Mouse (Mus musculus) MN1 (cell line): ENCODE measurements around the gene Pnpla2.

Source experiments
- DNase-seq: peaks from one replicate; pipeline ENCODE4 v3.0.0-alpha.2; 2016; ENCODE audit warnings: low spot score

The Pnpla2 gene

GRCm38 (mm10) chr7:141447110-141447991 is 7.6 kb upstream of the Pnpla2 start, which contains the start of gene Rplp2:
Gene Rplp2, plus strand, starts transcription at chr7:141447370.
- peak; percentile 91 for DNase-seq

GRCm38 (mm10) chr7:141451928-141452327 is 3.1 kb upstream of the Pnpla2 start:
- DNase-seq = no peak

GRCm38 (mm10) chr7:141453636-141454035 is 1.4 kb upstream of the Pnpla2 start:
- no peak for DNase-seq

- DNase-seq = peak; percentile 82
These were observed 764 bp downstream of the Pnpla2 start for GRCm38 (mm10) chr7:141455610-141456314.

GRCm38 (mm10) chr7:141456739-141457138 is 1.7 kb downstream of the Pnpla2 start:
- no peak for DNase-seq

GRCm38 (mm10) chr7:141457236-141457635 is 2.2 kb downstream of the Pnpla2 start:
- DNase-seq = no peak

GRCm38 (mm10) chr7:141457986-141458660 is 3.1 kb downstream of the Pnpla2 start:
- peak; percentile 68 for DNase-seq

- no peak for DNase-seq
These were observed 3.7 kb downstream of the Pnpla2 start for GRCm38 (mm10) chr7:141458661-141459060.

- DNase-seq = no peak
These were observed 4.3 kb downstream of the Pnpla2 start for GRCm38 (mm10) chr7:141459301-141459711.

- DNase-seq = no peak
These were observed 5.0 kb downstream of the Pnpla2 start for GRCm38 (mm10) chr7:141460001-141460390.

GRCm38 (mm10) chr7:141460391-141461113 is 5.6 kb downstream of the Pnpla2 start, which contains the start of gene Cracr2b:
Gene Cracr2b, plus strand, starts transcription at chr7:141461094.
- no peak for DNase-seq

GRCm38 (mm10) chr7:141461521-141462332 is 6.7 kb downstream of the Pnpla2 start:
- peak; percentile 49 for DNase-seq

- DNase-seq = no peak
These were observed 7.4 kb downstream of the Pnpla2 start for GRCm38 (mm10) chr7:141462333-141462821.

GRCm38 (mm10) chr7:141463824-141464602 is 9.0 kb downstream of the Pnpla2 start:
- DNase-seq = no peak

- DNase-seq = no peak
These were observed 9.7 kb downstream of the Pnpla2 start for GRCm38 (mm10) chr7:141464603-141465201.

GRCm38 (mm10) chr7:141465388-141466044 is 10.5 kb downstream of the Pnpla2 start:
- no peak for DNase-seq

GRCm38 (mm10) chr7:141466045-141466394 is 11.0 kb downstream of the Pnpla2 start:
- peak; percentile 75 for DNase-seq

- DNase-seq = peak; percentile 51
These were observed 11.7 kb downstream of the Pnpla2 start for GRCm38 (mm10) chr7:141466607-141467148.
